Mouse (Mus musculus) kidney, embryonic 16.5 days (tissue): ENCODE data around the gene Btg2. TPM values are rescaled to one million over a fixed set of nuclear protein-coding genes. Genes with fewer than 3 reads are reported as not detected.

Experiments
- ATAC-seq: fragments of 200-750 bp; cut with Nextera tagmentation; 2 replicates; pipeline ENCODE4 v1.8.0; 2017; ENCODE audit warnings: moderate TSS enrichment; ENCODE audit not compliant: low FRiP score, low TSS enrichment
- H3K27ac ChIP-seq: fragments of 300-500 bp; sonication (generic); 2 replicates; pipeline ENCODE4 v1.5.1; 2014; ENCODE audit warnings: low read length
- H3K27me3 ChIP-seq: fragments of 300-500 bp; sonication (generic); 2 replicates; pipeline ENCODE4 v1.6.1; 2014; ENCODE audit warnings: low read length, control low read depth, mixed read lengths; ENCODE audit not compliant: insufficient read depth
- H3K36me3 ChIP-seq: fragments of 300-500 bp; sonication (generic); 2 replicates; pipeline ENCODE4 v1.6.1; 2014; ENCODE audit warnings: low read length, control low read depth, mixed read lengths; ENCODE audit not compliant: insufficient read depth
- H3K4me1 ChIP-seq: fragments of 300-500 bp; sonication (generic); 2 replicates; pipeline ENCODE4 v1.6.1; 2014; ENCODE audit warnings: low read length, control low read depth, mixed read lengths; ENCODE audit not compliant: insufficient read depth
- H3K4me2 ChIP-seq: fragments of 300-500 bp; sonication (generic); replicated peaks from 2 replicates; pipeline ENCODE4 v1.6.1; 2014; ENCODE audit warnings: low read depth, low read length
- H3K4me3 ChIP-seq: fragments of 300-500 bp; sonication (generic); 2 replicates; pipeline ENCODE4 v1.5.1; 2014; ENCODE audit warnings: mild to moderate bottlenecking, low read length
- H3K9ac ChIP-seq: fragments of 300-500 bp; sonication (generic); replicated peaks from 2 replicates; pipeline ENCODE4 v1.6.1; 2014; ENCODE audit warnings: low read length
- H3K9me3 ChIP-seq: fragments of 300-500 bp; sonication (generic); 2 replicates; pipeline ENCODE4 v1.6.1; 2016; ENCODE audit warnings: low read length, control low read depth
- WGBS: fragments of 180-500 bp; shearing (Covaris S2); extraction: QIAGEN DNeasy Blood & Tissue Kit; methylation state at CpG from one replicate; pipeline ENCODE4 v1.1.7; 2014; 5-methylcytosine and 5-hydroxymethylcytosine counted together
- polyA plus RNA-seq: library from polyadenylated mRNA; unstranded; fragments of >200 nt; fragmentation: Nextera tagmentation; extraction: Ambion mirVana; gene quantifications from 2 replicates; pipeline ENCODE4 v1.2.1, GENCODE M21; 2015

Btg2 gene
- polyA plus RNA-seq, 1 experiment from 2014 or later: 38.2 TPM

- 2% methylated on average over 43 of the region's 43 CpGs for WGBS
- Histone ChIP-seq H3K9ac (peak overlapping the region; percentile 76), H3K36me3 (no peaks in the 10 kb centered on the region), H3K9me3 (no peaks in the 10 kb centered on the region), H3K4me2 (peak overlapping the region; percentile 90), H3K27ac (peak overlapping the region; percentile 94), H3K27me3 (no peaks in the 10 kb centered on the region), H3K4me3 (peak overlapping the region; percentile 57), H3K4me1 (peaks cover 42% of the 10 kb centered on the region)
- ATAC-seq: peak; percentile 95
Measured at GRCm38 (mm10) chr1:134092852-134093770, 14.2 kb upstream of the Btg2 start.

- WGBS: 28% methylated on average over 6 of the region's 6 CpGs
- H3K27ac ChIP-seq: peak overlapping the region; percentile 94
- peaks cover 34% of the 10 kb centered on the region for H3K4me1 ChIP-seq
- peak overlapping the region; percentile 76 for H3K9ac ChIP-seq
- peak overlapping the region; percentile 57 for H3K4me3 ChIP-seq
- ATAC-seq: no peak
- no peaks in the 10 kb centered on the region for H3K36me3 ChIP-seq
- no peaks in the 10 kb centered on the region for H3K9me3 ChIP-seq
- no peaks in the 10 kb centered on the region for H3K27me3 ChIP-seq
- H3K4me2 ChIP-seq: peak overlapping the region; percentile 90
Measured at GRCm38 (mm10) chr1:134092368-134092767, 13.4 kb upstream of the Btg2 start.

- Histone ChIP-seq H3K36me3 (no peaks in the 10 kb centered on the region), H3K27me3 (no peaks in the 10 kb centered on the region), H3K9ac (no peak overlapping the region), H3K9me3 (no peaks in the 10 kb centered on the region), H3K4me1 (peaks cover 34% of the 10 kb centered on the region), H3K27ac (peak overlapping the region; percentile 94; the same call in 1 of the 2 replicates), H3K4me3 (no peak overlapping the region), H3K4me2 (no peak overlapping the region)
- 65% methylated on average over 3 of the region's 3 CpGs for WGBS
- ATAC-seq: no peak
Measured at GRCm38 (mm10) chr1:134091851-134092250, 12.9 kb upstream of the Btg2 start.

GRCm38 (mm10) chr1:134089074-134089473 is 10.2 kb upstream of the Btg2 start:
- Histone ChIP-seq H3K4me3 (no peak overlapping the region), H3K27ac (no peak overlapping the region), H3K27me3 (no peaks in the 10 kb centered on the region), H3K36me3 (no peaks in the 10 kb centered on the region), H3K4me2 (no peak overlapping the region), H3K9ac (no peak overlapping the region), H3K9me3 (no peaks in the 10 kb centered on the region), H3K4me1 (peaks cover 34% of the 10 kb centered on the region)
- WGBS: 81% methylated on average over 7 of the region's 7 CpGs
- ATAC-seq: no peak

GRCm38 (mm10) chr1:134086811-134087398 is 8.0 kb upstream of the Btg2 start:
- peak; percentile 39 for ATAC-seq
- peak overlapping the region; percentile 27; the same call in 1 of the 2 replicates for H3K27ac ChIP-seq

GRCm38 (mm10) chr1:134086017-134086416 is 7.1 kb upstream of the Btg2 start:
- Histone ChIP-seq H3K9ac (peak overlapping the region; percentile 53), H3K27me3 (no peaks in the 10 kb centered on the region), H3K36me3 (no peaks in the 10 kb centered on the region), H3K4me2 (no peak overlapping the region), H3K4me1 (peaks cover 22% of the 10 kb centered on the region), H3K27ac (0 out of 2 replicates have a peak overlapping the region, but pooled peaks have one; percentile 27), H3K4me3 (no peak overlapping the region), H3K9me3 (no peaks in the 10 kb centered on the region)
- 20% methylated on average over 3 of the region's 3 CpGs for WGBS
- ATAC-seq: peak; percentile 69

More at GRCm38 (mm10) chr1:134086811-134087398, 8.0 kb upstream of the Btg2 start:
- Histone ChIP-seq H3K36me3 (no peaks in the 10 kb centered on the region), H3K9me3 (no peaks in the 10 kb centered on the region), H3K4me3 (no peak overlapping the region), H3K4me2 (peak overlapping the region; percentile 31), H3K9ac (peak overlapping the region; percentile 53), H3K27me3 (no peaks in the 10 kb centered on the region), H3K4me1 (peaks cover 22% of the 10 kb centered on the region)
- 27% methylated on average over 16 of the region's 16 CpGs for WGBS

- Histone ChIP-seq H3K4me3 (no peak overlapping the region), H3K36me3 (no peaks in the 10 kb centered on the region), H3K4me2 (no peak overlapping the region), H3K27ac (no peak overlapping the region), H3K9ac (no peak overlapping the region), H3K27me3 (no peaks in the 10 kb centered on the region), H3K9me3 (no peaks in the 10 kb centered on the region), H3K4me1 (peaks cover 27% of the 10 kb centered on the region)
- no peak for ATAC-seq
- WGBS: 85% methylated on average over 3 of the region's 3 CpGs
Measured at GRCm38 (mm10) chr1:134084128-134084527, 5.2 kb upstream of the Btg2 start.

- no peak overlapping the region for H3K4me3 ChIP-seq
- ATAC-seq: no peak
- H3K27ac ChIP-seq: no peak overlapping the region
- H3K36me3 ChIP-seq: no peaks in the 10 kb centered on the region
- no peaks in the 10 kb centered on the region for H3K27me3 ChIP-seq
- H3K9me3 ChIP-seq: no peaks in the 10 kb centered on the region
- WGBS: 82% methylated on average over 8 of the region's 8 CpGs
- H3K4me2 ChIP-seq: no peak overlapping the region
- no peak overlapping the region for H3K9ac ChIP-seq
- H3K4me1 ChIP-seq: peaks cover 27% of the 10 kb centered on the region
Measured at GRCm38 (mm10) chr1:134083676-134084075, 4.8 kb upstream of the Btg2 start.

GRCm38 (mm10) chr1:134082987-134083516 is 4.1 kb upstream of the Btg2 start:
- 55% methylated on average over 11 of the region's 11 CpGs for WGBS
- no peak overlapping the region for H3K9ac ChIP-seq
- peaks cover 31% of the 10 kb centered on the region for H3K4me1 ChIP-seq
- no peak overlapping the region for H3K27ac ChIP-seq
- H3K9me3 ChIP-seq: no peaks in the 10 kb centered on the region
- no peaks in the 10 kb centered on the region for H3K36me3 ChIP-seq
- no peaks in the 10 kb centered on the region for H3K27me3 ChIP-seq
- no peak overlapping the region for H3K4me2 ChIP-seq
- H3K4me3 ChIP-seq: no peak overlapping the region
- ATAC-seq: no peak
